Mouse (Mus musculus): Measurements from ENCODE around the gene Sin3b.

DNA sequence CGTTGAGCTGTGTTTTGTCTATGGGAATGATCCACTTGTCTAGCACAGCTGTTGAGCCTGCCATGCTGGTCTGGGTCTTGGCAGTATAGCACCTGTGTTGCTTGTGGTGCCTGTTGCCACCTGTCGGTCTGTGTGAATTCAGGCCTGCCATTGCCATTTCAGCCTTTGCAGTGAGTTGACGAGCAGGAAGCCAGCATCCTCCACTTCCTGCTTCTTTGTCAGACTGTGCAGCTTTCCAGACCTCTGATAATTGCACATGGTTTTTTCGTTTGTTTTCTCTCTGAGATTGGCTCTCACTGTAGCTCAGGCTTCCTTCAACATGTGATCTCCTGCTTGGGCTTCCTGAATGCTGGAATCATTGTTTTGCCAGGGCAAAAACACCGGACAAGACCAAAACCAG, 11.9 kb downstream of the Sin3b start:
- TF ChIP-seq CTCF (IDR thresholded peaks at IDR 0.05; ENCODE audit: low read depth) (0 out of 2 replicates have a peak, but pooled peaks have one; percentile 21), EP300 (IDR thresholded peaks at IDR 0.05; ENCODE audit: low read depth) (no peak)

Data from liver, postnatal 0 days (tissue).